Mouse (Mus musculus) kidney, adult 2 months (tissue): ENCODE data around the gene Ccdc169. TPM values are rescaled to one million over a fixed set of nuclear protein-coding genes. Genes with fewer than 3 reads are reported as not detected.

Source experiments
- DNase-seq: peaks from one replicate; pipeline ENCODE4 v3.0.0; 2021
- H3K27ac ChIP-seq: fragments of 200-500 bp; 2 replicates; pipeline ENCODE4 v1.5.1; 2012; ENCODE audit warnings: low read depth, low read length, control low read depth, inconsistent platforms; ENCODE audit not compliant: insufficient read depth
- H3K27me3 ChIP-seq: fragments of 200-500 bp; replicated peaks from 2 replicates; pipeline ENCODE4 v1.6.1; 2012; ENCODE audit warnings: mild to moderate bottlenecking, moderate library complexity, low read length, inconsistent platforms; ENCODE audit not compliant: control insufficient read depth, insufficient read depth
- H3K36me3 ChIP-seq: fragments of 200-500 bp; 2 replicates; pipeline ENCODE4 v1.6.1; 2012; ENCODE audit warnings: mild to moderate bottlenecking, moderate library complexity, low read length, inconsistent platforms; ENCODE audit not compliant: control insufficient read depth, insufficient read depth
- H3K4me1 ChIP-seq: fragments of 200-500 bp; 2 replicates; pipeline ENCODE4 v1.6.1; 2011; ENCODE audit warnings: low read length; ENCODE audit not compliant: control insufficient read depth, insufficient read depth
- H3K4me3 ChIP-seq: fragments of 200-500 bp; 2 replicates; pipeline ENCODE4 v1.5.1; 2011; ENCODE audit warnings: mild to moderate bottlenecking, low read depth, low read length, control low read depth; ENCODE audit not compliant: insufficient read depth
- CTCF ChIP-seq: fragments of 200-500 bp; conservative IDR thresholded peaks from 2 replicates; pipeline ENCODE4 v1.5.1; 2011; ENCODE audit warnings: low read depth, mild to moderate bottlenecking, control low read depth, low read length, moderate library complexity, mixed read lengths; ENCODE audit not compliant: insufficient read depth, insufficient read length
- POLR2A ChIP-seq: fragments of 200-500 bp; IDR thresholded peaks from one replicate; pipeline ENCODE4 v1.6.1; 2011; ENCODE audit warnings: low read depth, low read length, control low read depth
- WGBS: fragments of 180-500 bp; shearing (Covaris S2); methylation state at CpG from one replicate; pipeline ENCODE4 v1.1.7; 2018; 5-methylcytosine and 5-hydroxymethylcytosine counted together
- polyA plus RNA-seq: library from polyadenylated mRNA; depleted of rRNA; stranded (reverse); fragments of >200 nt; gene quantifications from 2 replicates; pipeline ENCODE4 v1.2.3, GENCODE M21; 2012; rRNA removed

The Ccdc169 gene
- 0.16 and 0.23 TPM in 2 replicates for polyA plus RNA-seq

- no peaks in the 10 kb centered on the region for H3K4me1 ChIP-seq
- H3K36me3 ChIP-seq: no peaks in the 10 kb centered on the region; the same call in none of the 2 replicates
- no peak for TF ChIP-seq CTCF
- TF ChIP-seq POLR2A: no peak
- H3K27me3 ChIP-seq: no peaks in the 10 kb centered on the region
- DNase-seq: no peak
- H3K27ac ChIP-seq: no peak within 1 kb of the TSS
- no peak within 1 kb of the TSS for H3K4me3 ChIP-seq
These were observed at the start of gene Ccdc169 for GRCm38 (mm10) chr3:55137039-55137438. Ccdc169 (plus strand) TSS chr3:55137339.

- Histone ChIP-seq H3K27ac (no peak overlapping the region), H3K4me3 (no peak overlapping the region), H3K36me3 (no peaks in the 10 kb centered on the region), H3K4me1 (no peaks in the 10 kb centered on the region), H3K27me3 (no peaks in the 10 kb centered on the region)
- 74% methylated on average over 4 of the region's 4 CpGs for WGBS
- DNase-seq: no peak
- TF ChIP-seq CTCF (no peak), POLR2A (no peak)
These were observed 49.8 kb upstream of the Ccdc169 start for GRCm38 (mm10) chr3:55087360-55087759.

- no peak for DNase-seq
- Histone ChIP-seq H3K36me3 (no peaks in the 10 kb centered on the region), H3K27ac (no peak overlapping the region), H3K4me3 (no peak overlapping the region), H3K27me3 (no peaks in the 10 kb centered on the region), H3K4me1 (no peaks in the 10 kb centered on the region)
- 63% methylated on average over 4 of the region's 4 CpGs for WGBS
- TF ChIP-seq CTCF: no peak
- TF ChIP-seq POLR2A: no peak
These were observed 48.8 kb upstream of the Ccdc169 start for GRCm38 (mm10) chr3:55088359-55088758.

- DNase-seq: peak; percentile 58
- Histone ChIP-seq H3K4me1 (no peaks in the 10 kb centered on the region), H3K36me3 (no peaks in the 10 kb centered on the region), H3K27ac (no peak overlapping the region), H3K27me3 (no peaks in the 10 kb centered on the region), H3K4me3 (no peak overlapping the region)
- no peak for TF ChIP-seq POLR2A
- no peak for TF ChIP-seq CTCF
- 52% methylated on average over 3 of the region's 3 CpGs for WGBS
These were observed 48.3 kb upstream of the Ccdc169 start for GRCm38 (mm10) chr3:55088843-55089242.

GRCm38 (mm10) chr3:55089291-55089690 is 47.8 kb upstream of the Ccdc169 start:
- Histone ChIP-seq H3K4me1 (no peaks in the 10 kb centered on the region), H3K27ac (no peak overlapping the region), H3K27me3 (no peaks in the 10 kb centered on the region), H3K36me3 (no peaks in the 10 kb centered on the region), H3K4me3 (no peak overlapping the region)
- WGBS: 73% methylated on average over 4 of the region's 4 CpGs
- DNase-seq: no peak
- TF ChIP-seq CTCF (no peak), POLR2A (no peak)

- Histone ChIP-seq H3K27ac (no peak overlapping the region), H3K4me3 (no peak overlapping the region), H3K4me1 (no peaks in the 10 kb centered on the region), H3K36me3 (no peaks in the 10 kb centered on the region), H3K27me3 (no peaks in the 10 kb centered on the region)
- TF ChIP-seq POLR2A: no peak
- WGBS: 83% methylated on average over 1 of the region's 1 CpGs
- DNase-seq: no peak
These were observed 44.0 kb upstream of the Ccdc169 start for GRCm38 (mm10) chr3:55093161-55093560.

- H3K36me3 ChIP-seq: no peaks in the 10 kb centered on the region
- no peak overlapping the region for H3K27ac ChIP-seq
- H3K4me3 ChIP-seq: no peak overlapping the region
- no peaks in the 10 kb centered on the region for H3K4me1 ChIP-seq
- WGBS: 44% methylated on average over 8 of the region's 8 CpGs
- H3K27me3 ChIP-seq: no peaks in the 10 kb centered on the region
- TF ChIP-seq CTCF: no peak
- TF ChIP-seq POLR2A: no peak
- DNase-seq: no peak
These were observed 41.0 kb upstream of the Ccdc169 start for GRCm38 (mm10) chr3:55095968-55096654.

GRCm38 (mm10) chr3:55096655-55097005 is 40.5 kb upstream of the Ccdc169 start:
- H3K36me3 ChIP-seq: no peaks in the 10 kb centered on the region
- H3K4me1 ChIP-seq: no peaks in the 10 kb centered on the region
- no peak for TF ChIP-seq CTCF
- no peak for TF ChIP-seq POLR2A
- DNase-seq: no peak
- no peak overlapping the region for H3K4me3 ChIP-seq
- H3K27me3 ChIP-seq: no peaks in the 10 kb centered on the region
- H3K27ac ChIP-seq: no peak overlapping the region
- WGBS: 73% methylated on average over 2 of the region's 2 CpGs
